Mouse (Mus musculus): ENCODE measurements around the gene Wif1. TPM values are rescaled to one million over a fixed set of nuclear protein-coding genes. Genes with fewer than 3 reads are reported as not detected.
A peak's percentile ranks its signal among the peaks of the same experiment; 100 is the strongest.

The Wif1 gene
- 50.8 and 53.5 TPM in 2 replicates for polyA plus RNA-seq (2014; fragmentation: Nextera tagmentation; extraction: Ambion mirVana)

GRCm38 (mm10) chr10:121033826-121034568, at the start of gene Wif1:
TSS of gene Wif1 (plus strand) at chr10:121033960.
- peak within 1 kb of the TSS; percentile 75 for H3K4me2 ChIP-seq (ENCODE audit: low read depth, severe bottlenecking)
- no peaks in the 10 kb centered on the region for H3K27me3 ChIP-seq (ENCODE audit: control insufficient read depth, insufficient read depth, low read length)
- peak; percentile 89 for ATAC-seq (ENCODE audit: insufficient number of reproducible peaks, low FRiP score, low TSS enrichment, low read depth)
- H3K4me3 ChIP-seq (ENCODE audit: low read depth, low read length) = peak within 1 kb of the TSS; percentile 42
- H3K9ac ChIP-seq (ENCODE audit: low read length) = peak within 1 kb of the TSS; percentile 70
- peak; percentile 93 for DNase-seq (ENCODE audit: low spot score)
- H3K9me3 ChIP-seq (ENCODE audit: control insufficient read depth, low read length) = no peaks in the 10 kb centered on the region
- WGBS = under 1% methylated on average over 49 of the region's 49 CpGs
- H3K4me1 ChIP-seq (ENCODE audit: control insufficient read depth, insufficient read depth, low read length) = 0 out of 2 replicates have a peak, but pooled peaks cover 3% of the 10 kb centered on the region
- no peaks in the 10 kb centered on the region for H3K36me3 ChIP-seq (ENCODE audit: control insufficient read depth, insufficient read depth, low read length)
- 0 out of 2 replicates have a peak within 1 kb of the TSS, but pooled peaks have one; percentile 14 for H3K27ac ChIP-seq (replicated peaks; ENCODE audit: low read depth, low read length)

- no peaks in the 10 kb centered on the region for H3K9me3 ChIP-seq (ENCODE audit: control insufficient read depth, low read length)
- no peak for DNase-seq (ENCODE audit: low spot score)
Measured at GRCm38 (mm10) chr10:121002135-121002534, 31.6 kb upstream of the Wif1 start.

GRCm38 (mm10) chr10:121011496-121011895, 22.3 kb upstream of the Wif1 start:
- Histone ChIP-seq H3K4me3 (ENCODE audit: low read depth, low read length) (no peak overlapping the region), H3K9me3 (ENCODE audit: control insufficient read depth, low read length) (no peaks in the 10 kb centered on the region), H3K4me2 (ENCODE audit: low read depth, severe bottlenecking) (no peak overlapping the region), H3K27me3 (ENCODE audit: control insufficient read depth, insufficient read depth, low read length) (no peaks in the 10 kb centered on the region), H3K9ac (ENCODE audit: low read length) (no peak overlapping the region), H3K36me3 (ENCODE audit: control insufficient read depth, insufficient read depth, low read length) (no peaks in the 10 kb centered on the region), H3K4me1 (ENCODE audit: control insufficient read depth, insufficient read depth, low read length) (no peaks in the 10 kb centered on the region), H3K27ac (replicated peaks; ENCODE audit: low read depth, low read length) (no peak overlapping the region)
- WGBS = 83% methylated on average over 4 of the region's 4 CpGs
- ATAC-seq (ENCODE audit: insufficient number of reproducible peaks, low FRiP score, low TSS enrichment, low read depth) (no peak), DNase-seq (ENCODE audit: low spot score) (no peak)

More at GRCm38 (mm10) chr10:121002135-121002534, 31.6 kb upstream of the Wif1 start:
- WGBS = 82% methylated on average over 2 of the region's 2 CpGs
- no peak for ATAC-seq (ENCODE audit: insufficient number of reproducible peaks, low FRiP score, low TSS enrichment, low read depth)
- H3K36me3 ChIP-seq (ENCODE audit: control insufficient read depth, insufficient read depth, low read length) = no peaks in the 10 kb centered on the region
- H3K4me1 ChIP-seq (ENCODE audit: control insufficient read depth, insufficient read depth, low read length) = no peaks in the 10 kb centered on the region
- H3K4me2 ChIP-seq (ENCODE audit: low read depth, severe bottlenecking) = no peak overlapping the region
- H3K27me3 ChIP-seq (ENCODE audit: control insufficient read depth, insufficient read depth, low read length) = no peaks in the 10 kb centered on the region
- H3K9ac ChIP-seq (ENCODE audit: low read length) = no peak overlapping the region
- H3K4me3 ChIP-seq (ENCODE audit: low read depth, low read length) = no peak overlapping the region
- no peak overlapping the region for H3K27ac ChIP-seq (replicated peaks; ENCODE audit: low read depth, low read length)

- Histone ChIP-seq H3K9ac (ENCODE audit: low read length) (no peak overlapping the region), H3K36me3 (ENCODE audit: control insufficient read depth, insufficient read depth, low read length) (no peaks in the 10 kb centered on the region), H3K4me2 (ENCODE audit: low read depth, severe bottlenecking) (no peak overlapping the region), H3K27me3 (ENCODE audit: control insufficient read depth, insufficient read depth, low read length) (no peaks in the 10 kb centered on the region), H3K9me3 (ENCODE audit: control insufficient read depth, low read length) (no peaks in the 10 kb centered on the region), H3K27ac (replicated peaks; ENCODE audit: low read depth, low read length) (no peak overlapping the region), H3K4me1 (ENCODE audit: control insufficient read depth, insufficient read depth, low read length) (peaks cover 7% of the 10 kb centered on the region; the same call in 1 of the 2 replicates), H3K4me3 (ENCODE audit: low read depth, low read length) (no peak overlapping the region)
- ATAC-seq (ENCODE audit: insufficient number of reproducible peaks, low FRiP score, low TSS enrichment, low read depth) = no peak
- no peak for DNase-seq (ENCODE audit: low spot score)
- 43% methylated on average over 8 of the region's 8 CpGs for WGBS
Measured at GRCm38 (mm10) chr10:121016291-121016690, 17.5 kb upstream of the Wif1 start.

GRCm38 (mm10) chr10:121016711-121017503, 16.9 kb upstream of the Wif1 start:
- no peak for DNase-seq (ENCODE audit: low spot score)
- H3K4me3 ChIP-seq (ENCODE audit: low read depth, low read length) = no peak overlapping the region

GRCm38 (mm10) chr10:121022951-121023350, 10.8 kb upstream of the Wif1 start:
- ATAC-seq (ENCODE audit: insufficient number of reproducible peaks, low FRiP score, low TSS enrichment, low read depth) (no peak), DNase-seq (ENCODE audit: low spot score) (no peak)
- Histone ChIP-seq H3K36me3 (ENCODE audit: control insufficient read depth, insufficient read depth, low read length) (no peaks in the 10 kb centered on the region), H3K9me3 (ENCODE audit: control insufficient read depth, low read length) (no peaks in the 10 kb centered on the region), H3K4me2 (ENCODE audit: low read depth, severe bottlenecking) (no peak overlapping the region), H3K4me1 (ENCODE audit: control insufficient read depth, insufficient read depth, low read length) (peaks cover 4% of the 10 kb centered on the region; the same call in 1 of the 2 replicates), H3K27ac (replicated peaks; ENCODE audit: low read depth, low read length) (no peak overlapping the region), H3K4me3 (ENCODE audit: low read depth, low read length) (no peak overlapping the region), H3K9ac (ENCODE audit: low read length) (no peak overlapping the region), H3K27me3 (ENCODE audit: control insufficient read depth, insufficient read depth, low read length) (no peaks in the 10 kb centered on the region)
- WGBS = 52% methylated on average over 5 of the region's 5 CpGs

More at GRCm38 (mm10) chr10:121016711-121017503, 16.9 kb upstream of the Wif1 start:
- Histone ChIP-seq H3K27ac (replicated peaks; ENCODE audit: low read depth, low read length) (no peak overlapping the region), H3K27me3 (ENCODE audit: control insufficient read depth, insufficient read depth, low read length) (no peaks in the 10 kb centered on the region), H3K4me2 (ENCODE audit: low read depth, severe bottlenecking) (no peak overlapping the region), H3K9me3 (ENCODE audit: control insufficient read depth, low read length) (no peaks in the 10 kb centered on the region), H3K4me1 (ENCODE audit: control insufficient read depth, insufficient read depth, low read length) (peaks cover 7% of the 10 kb centered on the region; the same call in 1 of the 2 replicates), H3K36me3 (ENCODE audit: control insufficient read depth, insufficient read depth, low read length) (no peaks in the 10 kb centered on the region), H3K9ac (ENCODE audit: low read length) (no peak overlapping the region)
- WGBS = 15% methylated on average over 18 of the region's 18 CpGs
- ATAC-seq (ENCODE audit: insufficient number of reproducible peaks, low FRiP score, low TSS enrichment, low read depth) = no peak

GRCm38 (mm10) chr10:121031802-121032201, 2.0 kb upstream of the Wif1 start:
- H3K9ac ChIP-seq (ENCODE audit: low read length) = no peak overlapping the region
- WGBS = 17% methylated on average over 7 of the region's 7 CpGs
- no peak overlapping the region for H3K4me2 ChIP-seq (ENCODE audit: low read depth, severe bottlenecking)
- no peaks in the 10 kb centered on the region for H3K27me3 ChIP-seq (ENCODE audit: control insufficient read depth, insufficient read depth, low read length)
- ATAC-seq (ENCODE audit: insufficient number of reproducible peaks, low FRiP score, low TSS enrichment, low read depth) (no peak), DNase-seq (ENCODE audit: low spot score) (peak; percentile 73)
- H3K9me3 ChIP-seq (ENCODE audit: control insufficient read depth, low read length) = no peaks in the 10 kb centered on the region
- no peak overlapping the region for H3K27ac ChIP-seq (replicated peaks; ENCODE audit: low read depth, low read length)
- H3K4me1 ChIP-seq (ENCODE audit: control insufficient read depth, insufficient read depth, low read length) = no peaks in the 10 kb centered on the region
- H3K36me3 ChIP-seq (ENCODE audit: control insufficient read depth, insufficient read depth, low read length) = no peaks in the 10 kb centered on the region
- no peak overlapping the region for H3K4me3 ChIP-seq (ENCODE audit: low read depth, low read length)

GRCm38 (mm10) chr10:121033128-121033791, 500 bp upstream of the Wif1 start:
- WGBS = under 1% methylated on average over 25 of the region's 25 CpGs
- H3K4me3 ChIP-seq (ENCODE audit: low read depth, low read length) = peak overlapping the region; percentile 42
- DNase-seq (ENCODE audit: low spot score) (peak; percentile 83), ATAC-seq (ENCODE audit: insufficient number of reproducible peaks, low FRiP score, low TSS enrichment, low read depth) (peak; percentile 83)
- 0 out of 2 replicates have a peak, but pooled peaks cover 3% of the 10 kb centered on the region for H3K4me1 ChIP-seq (ENCODE audit: control insufficient read depth, insufficient read depth, low read length)
- peak overlapping the region; percentile 70 for H3K9ac ChIP-seq (ENCODE audit: low read length)
- no peaks in the 10 kb centered on the region for H3K36me3 ChIP-seq (ENCODE audit: control insufficient read depth, insufficient read depth, low read length)
- H3K4me2 ChIP-seq (ENCODE audit: low read depth, severe bottlenecking) = peak overlapping the region; percentile 75
- no peaks in the 10 kb centered on the region for H3K9me3 ChIP-seq (ENCODE audit: control insufficient read depth, low read length)
- no peaks in the 10 kb centered on the region for H3K27me3 ChIP-seq (ENCODE audit: control insufficient read depth, insufficient read depth, low read length)
- 0 out of 2 replicates have a peak overlapping the region, but pooled peaks have one; percentile 14 for H3K27ac ChIP-seq (replicated peaks; ENCODE audit: low read depth, low read length)

Data from limb, embryonic 11.5 days (tissue).